Mouse (Mus musculus) cerebellum, postnatal 36 days (tissue): ENCODE results near the gene Wbp2.

Source experiments
- DNase-seq, 2 experiments: peaks; one replicate each; pipeline ENCODE4 v3.0.0; 2021 to 2022; ENCODE audit warnings: mixed read lengths in 2 of 2

Gene Wbp2

GRCm38 (mm10) chr11:116061641-116062415, 25.0 kb downstream of the Wbp2 start:
- peak; percentile 79 to 83 for DNase-seq

GRCm38 (mm10) chr11:116060596-116060995, 26.2 kb downstream of the Wbp2 start:
- peak; percentile 40 to 55 for DNase-seq

- DNase-seq = peak; percentile 37 to 41
Measured at GRCm38 (mm10) chr11:116059691-116060025, 27.1 kb downstream of the Wbp2 start.

GRCm38 (mm10) chr11:116058868-116059690, 27.7 kb downstream of the Wbp2 start:
- DNase-seq = peak in 1 of 2 experiments; percentile 37

- peak; percentile 35 to 40 for DNase-seq
Measured at GRCm38 (mm10) chr11:116058022-116058614, 28.7 kb downstream of the Wbp2 start.

DNA sequence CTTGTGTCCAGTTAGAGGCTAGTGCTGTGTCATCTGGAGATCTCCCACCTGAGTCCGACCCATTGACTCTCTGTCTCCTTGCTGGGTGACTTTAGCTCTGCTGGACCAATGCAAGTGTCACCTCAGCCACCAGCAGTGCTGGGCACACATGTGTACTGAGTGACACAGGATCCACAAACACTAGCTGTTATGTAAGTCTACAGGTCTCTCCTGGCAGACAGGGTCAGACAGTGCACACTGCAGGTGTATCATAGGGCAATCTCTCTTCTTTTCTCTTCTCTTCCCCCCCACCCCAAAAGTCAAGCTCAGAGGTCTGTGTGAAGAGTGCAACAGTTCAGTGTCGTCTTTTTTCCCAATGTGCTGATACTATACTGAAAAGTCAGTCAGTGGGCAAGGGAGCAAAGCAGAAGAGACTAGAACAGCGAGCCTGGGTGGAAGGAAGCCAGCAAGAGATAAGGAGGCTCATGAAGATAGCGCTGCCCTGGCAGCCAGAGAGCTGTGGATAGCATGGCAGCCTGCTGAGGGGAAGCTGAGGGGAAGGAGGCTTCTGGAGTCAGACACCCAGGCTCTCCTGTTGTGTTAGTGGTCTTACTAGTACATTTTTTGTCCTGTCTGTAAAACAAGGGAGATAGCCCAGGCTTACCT, 29.4 kb downstream of the Wbp2 start:
- DNase-seq = no peak

GRCm38 (mm10) chr11:116055873-116056272, 30.9 kb downstream of the Wbp2 start:
- DNase-seq = no peak

DNA sequence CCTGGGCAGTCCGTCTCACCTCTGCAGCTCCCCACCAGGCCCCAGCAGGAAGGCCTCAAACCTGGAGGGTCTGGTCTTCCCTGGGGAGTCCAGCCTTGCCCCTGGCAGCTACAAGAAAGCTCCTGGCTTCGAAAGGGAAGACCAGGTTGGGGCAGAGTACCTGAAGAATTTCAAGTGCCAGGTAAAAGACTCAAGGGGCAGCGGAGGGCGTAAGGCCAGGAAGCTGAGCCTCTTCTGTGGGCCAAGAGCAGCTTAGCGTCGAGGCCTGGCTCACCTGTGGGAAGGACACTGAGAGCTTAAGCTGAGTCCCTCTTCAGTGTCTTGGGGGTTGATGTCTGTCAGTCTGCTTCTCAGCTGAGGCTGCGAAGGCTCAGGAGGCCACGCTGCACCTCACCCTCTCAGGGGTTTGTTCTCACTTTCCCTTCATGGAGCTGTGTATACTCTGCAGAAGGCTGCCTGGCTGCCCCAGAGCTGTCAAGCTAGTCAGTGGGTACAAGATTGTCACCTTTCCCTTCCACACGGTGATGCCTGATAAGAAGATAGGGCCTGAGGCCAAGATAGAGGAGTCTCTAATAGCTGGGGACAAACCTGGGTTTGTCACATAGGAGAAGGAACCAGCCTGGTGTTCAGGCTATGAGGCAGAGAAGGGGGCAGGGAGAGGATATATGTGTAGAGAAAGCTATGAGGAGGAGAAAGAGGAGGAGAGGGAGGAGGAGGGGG, 33.1 kb downstream of the Wbp2 start:
- no peak for DNase-seq

GRCm38 (mm10) chr11:116050196-116050595, 36.6 kb downstream of the Wbp2 start:
- DNase-seq = no peak

- DNase-seq = no peak
Measured at GRCm38 (mm10) chr11:116049610-116050009, 37.2 kb downstream of the Wbp2 start.

GRCm38 (mm10) chr11:116045173-116045572, 41.6 kb downstream of the Wbp2 start:
- DNase-seq = no peak

DNA sequence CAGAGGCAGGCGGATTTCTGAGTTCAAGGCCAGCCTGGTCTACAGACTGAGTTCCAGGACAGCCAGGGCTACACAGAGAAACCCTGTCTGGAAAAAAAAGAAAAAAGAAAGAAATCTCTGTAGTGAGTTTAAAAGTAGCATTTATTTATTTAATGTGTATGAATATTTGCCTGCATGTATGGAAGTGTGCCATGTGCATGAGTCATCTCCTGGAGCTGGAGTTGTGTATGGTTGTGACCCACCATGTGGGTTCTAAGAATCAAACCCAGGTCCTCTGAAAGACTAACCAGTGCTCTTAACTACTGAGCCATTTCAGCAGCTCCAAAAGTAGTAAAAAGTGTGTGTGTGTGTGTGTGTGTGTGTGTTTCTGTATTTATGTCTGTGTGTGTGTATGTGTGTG, 43.5 kb downstream of the Wbp2 start:
- DNase-seq = no peak

DNA sequence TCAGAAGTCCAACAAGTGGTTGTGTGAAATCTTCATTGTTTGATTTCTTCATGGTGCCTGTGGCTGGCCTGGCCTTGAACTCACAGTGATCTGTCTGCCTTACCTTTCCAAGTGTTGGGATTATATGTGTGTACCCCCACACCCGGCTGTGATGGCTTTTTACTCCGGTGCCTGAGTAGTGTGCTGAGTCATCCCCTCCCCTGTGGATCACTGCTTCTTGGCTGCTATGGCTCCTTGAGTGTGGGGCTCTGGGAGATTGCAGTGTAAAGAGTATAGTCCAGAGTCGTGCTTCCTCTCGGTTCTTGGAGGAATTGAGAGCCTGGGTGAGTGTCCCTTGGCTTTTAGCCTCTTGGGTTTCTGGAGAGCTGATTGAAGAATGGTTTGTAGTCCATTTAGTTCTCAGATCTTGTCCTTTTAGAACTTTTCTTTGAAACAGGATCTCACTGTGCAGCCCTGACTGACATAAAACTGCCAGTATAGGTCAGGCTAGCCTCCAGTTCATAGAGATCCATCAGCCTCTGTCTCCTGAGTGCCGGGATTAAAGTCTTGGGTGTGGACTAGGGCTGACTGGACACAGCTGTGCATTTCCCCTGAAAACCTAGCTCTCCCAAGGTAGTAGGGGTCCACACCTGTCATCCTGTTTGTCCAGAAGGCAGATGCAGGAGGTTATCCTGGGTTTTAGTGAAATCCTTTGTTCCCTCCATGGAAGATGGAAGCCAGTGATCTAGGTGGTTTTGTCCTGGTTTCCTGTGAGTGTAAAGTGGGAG, 44.2 kb downstream of the Wbp2 start:
- DNase-seq = no peak

GRCm38 (mm10) chr11:116041833-116042232, 45.0 kb downstream of the Wbp2 start:
- DNase-seq = no peak

GRCm38 (mm10) chr11:116040593-116040992, 46.2 kb downstream of the Wbp2 start:
- DNase-seq = peak; percentile 39 to 51

DNA sequence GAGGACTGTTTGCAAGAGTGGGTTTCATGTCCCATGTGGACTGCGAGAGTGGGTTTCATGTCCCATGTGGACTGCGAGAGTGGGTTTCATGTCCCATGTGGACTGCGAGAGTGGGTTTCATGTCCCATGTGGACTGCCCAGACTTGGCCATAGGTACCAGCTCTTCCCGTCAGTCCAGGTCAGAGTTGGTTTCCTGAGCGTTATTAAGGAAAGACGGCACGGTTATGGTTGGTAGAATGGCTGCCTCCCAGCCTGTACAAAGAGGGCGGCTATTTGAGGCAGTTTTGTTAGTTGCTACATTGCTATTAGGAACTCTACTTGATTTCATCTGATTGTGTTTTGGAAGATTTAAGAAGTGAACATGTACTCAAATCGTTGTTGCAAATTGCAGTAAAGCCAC, 49.0 kb downstream of the Wbp2 start:
- DNase-seq = no peak

GRCm38 (mm10) chr11:116036671-116037070, 50.1 kb downstream of the Wbp2 start:
- no peak for DNase-seq

- no peak for DNase-seq
Measured at GRCm38 (mm10) chr11:116034584-116034983, 52.2 kb downstream of the Wbp2 start.

GRCm38 (mm10) chr11:116030898-116031845, 55.6 kb downstream of the Wbp2 start:
- DNase-seq = no peak

- peak; percentile 98 to 99 for DNase-seq
Measured at GRCm38 (mm10) chr11:116030088-116030897, 56.5 kb downstream of the Wbp2 start, which contains the start of gene Unk. TSS of gene Unk (plus strand) at chr11:116030322.
